Mouse (Mus musculus): ENCODE results near the gene Asxl2. TPM values are rescaled to one million over a fixed set of nuclear protein-coding genes. Genes with fewer than 3 reads are reported as not detected.

The Asxl2 gene
- polyA plus RNA-seq, 1 experiment from 2014 or later, result 20.0 TPM

GRCm38 (mm10) chr12:3429681-3430442, 3.2 kb downstream of the Asxl2 start:
- no peak for ATAC-seq (replicated peaks; ENCODE audit: low FRiP score)
- no peak overlapping the region for H3K4me2 ChIP-seq
- no peak overlapping the region for H3K9ac ChIP-seq
- H3K9me3 ChIP-seq (replicated peaks), result no peaks in the 10 kb centered on the region
- H3K4me1 ChIP-seq, result peaks cover 15% of the 10 kb centered on the region
- WGBS, result 60% methylated on average over 2 of the region's 2 CpGs
- peaks cover 10% of the 10 kb centered on the region; the same call in 1 of the 2 replicates for H3K36me3 ChIP-seq
- no peak overlapping the region for H3K27ac ChIP-seq
- no peak overlapping the region for H3K4me3 ChIP-seq (replicated peaks)
- H3K27me3 ChIP-seq, result no peaks in the 10 kb centered on the region

- no peak for ATAC-seq (replicated peaks; ENCODE audit: low FRiP score)
- Histone ChIP-seq H3K27me3 (no peaks in the 10 kb centered on the region), H3K4me3 (replicated peaks) (no peak overlapping the region), H3K9ac (no peak overlapping the region), H3K4me2 (no peak overlapping the region), H3K4me1 (peaks cover 11% of the 10 kb centered on the region), H3K9me3 (replicated peaks) (no peaks in the 10 kb centered on the region), H3K27ac (no peak overlapping the region), H3K36me3 (peaks cover 10% of the 10 kb centered on the region; the same call in 1 of the 2 replicates)
These were observed 3.7 kb downstream of the Asxl2 start for GRCm38 (mm10) chr12:3430443-3430753.

GRCm38 (mm10) chr12:3430985-3431384, 4.3 kb downstream of the Asxl2 start:
- H3K27me3 ChIP-seq, result no peaks in the 10 kb centered on the region
- H3K4me3 ChIP-seq (replicated peaks), result no peak overlapping the region
- H3K4me1 ChIP-seq, result peaks cover 8% of the 10 kb centered on the region
- no peak overlapping the region for H3K9ac ChIP-seq
- peaks cover 10% of the 10 kb centered on the region; the same call in 1 of the 2 replicates for H3K36me3 ChIP-seq
- no peak for ATAC-seq (replicated peaks; ENCODE audit: low FRiP score)
- no peak overlapping the region for H3K4me2 ChIP-seq
- no peaks in the 10 kb centered on the region for H3K9me3 ChIP-seq (replicated peaks)
- H3K27ac ChIP-seq, result no peak overlapping the region

GRCm38 (mm10) chr12:3433736-3434135, 7.1 kb downstream of the Asxl2 start:
- Histone ChIP-seq H3K4me1 (peaks cover 2% of the 10 kb centered on the region), H3K27ac (no peak overlapping the region), H3K36me3 (peaks cover 14% of the 10 kb centered on the region; the same call in 1 of the 2 replicates), H3K9me3 (replicated peaks) (no peaks in the 10 kb centered on the region), H3K9ac (no peak overlapping the region), H3K4me3 (replicated peaks) (no peak overlapping the region), H3K4me2 (no peak overlapping the region), H3K27me3 (no peaks in the 10 kb centered on the region)
- no peak for ATAC-seq (replicated peaks; ENCODE audit: low FRiP score)
- 50% methylated on average over 1 of the region's 1 CpGs for WGBS

DNA sequence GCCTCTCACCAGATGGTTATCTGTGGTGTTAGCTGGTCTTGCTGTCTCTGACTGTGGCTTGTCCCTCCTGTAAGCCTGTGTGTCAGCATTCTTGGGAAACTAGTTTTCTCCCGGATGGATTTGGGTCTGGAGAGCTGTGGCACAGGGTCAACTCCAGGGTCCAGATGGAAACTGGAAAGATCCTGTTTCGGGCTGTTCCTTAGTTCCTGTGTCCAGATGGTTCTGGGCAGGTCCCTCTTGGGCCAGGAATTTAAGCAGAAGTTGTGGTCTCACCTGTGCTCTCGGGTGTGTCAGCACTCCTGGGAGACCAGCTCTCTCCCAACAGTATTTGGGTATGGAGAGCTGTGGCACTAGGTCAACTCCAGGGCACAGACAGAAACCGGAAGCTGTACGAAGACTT, 9.8 kb downstream of the Asxl2 start:
- ATAC-seq (replicated peaks; ENCODE audit: low FRiP score), result no peak
- Histone ChIP-seq H3K36me3 (peaks cover 14% of the 10 kb centered on the region; the same call in 1 of the 2 replicates), H3K27ac (no peak overlapping the region), H3K9ac (no peak overlapping the region), H3K4me1 (no peaks in the 10 kb centered on the region), H3K27me3 (no peaks in the 10 kb centered on the region), H3K4me3 (replicated peaks) (no peak overlapping the region), H3K9me3 (replicated peaks) (no peaks in the 10 kb centered on the region), H3K4me2 (no peak overlapping the region)
- 92% methylated on average over 5 of the region's 5 CpGs for WGBS

- Histone ChIP-seq H3K4me2 (no peak overlapping the region), H3K27ac (no peak overlapping the region), H3K9ac (no peak overlapping the region), H3K36me3 (peaks cover 14% of the 10 kb centered on the region; the same call in 1 of the 2 replicates), H3K27me3 (no peaks in the 10 kb centered on the region), H3K4me1 (no peaks in the 10 kb centered on the region), H3K9me3 (replicated peaks) (no peaks in the 10 kb centered on the region), H3K4me3 (replicated peaks) (no peak overlapping the region)
- 84% methylated on average over 1 of the region's 1 CpGs for WGBS
- ATAC-seq (replicated peaks; ENCODE audit: low FRiP score), result no peak
These were observed 11.2 kb downstream of the Asxl2 start for GRCm38 (mm10) chr12:3437815-3438214.

GRCm38 (mm10) chr12:3440916-3441315, 14.3 kb downstream of the Asxl2 start:
- Histone ChIP-seq H3K36me3 (peaks cover 20% of the 10 kb centered on the region), H3K4me1 (no peaks in the 10 kb centered on the region), H3K9me3 (replicated peaks) (no peaks in the 10 kb centered on the region), H3K9ac (no peak overlapping the region), H3K4me3 (replicated peaks) (no peak overlapping the region), H3K27ac (no peak overlapping the region), H3K27me3 (no peaks in the 10 kb centered on the region), H3K4me2 (no peak overlapping the region)
- no peak for ATAC-seq (replicated peaks; ENCODE audit: low FRiP score)
- WGBS, result 78% methylated on average over 2 of the region's 2 CpGs

DNA sequence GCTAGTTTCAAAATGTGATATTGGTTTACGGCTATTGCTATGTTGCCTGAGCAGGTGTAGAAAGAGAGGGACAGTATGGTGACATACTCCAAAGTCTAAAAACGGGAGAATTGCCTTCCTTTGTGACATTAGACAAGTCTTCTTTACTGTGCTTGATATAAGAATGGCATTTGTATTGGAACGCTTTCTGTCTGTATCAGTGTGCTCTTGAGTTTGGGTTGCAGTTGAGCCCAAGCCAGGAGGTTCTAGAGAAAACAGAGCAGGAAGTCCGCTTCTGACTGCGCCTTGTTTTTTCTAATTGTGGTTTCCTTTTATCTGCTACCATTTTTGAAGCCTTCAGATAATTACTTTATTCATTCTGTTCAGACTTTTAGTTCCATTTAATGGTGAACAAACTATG, 14.7 kb downstream of the Asxl2 start:
- no peaks in the 10 kb centered on the region for H3K27me3 ChIP-seq
- H3K4me2 ChIP-seq, result no peak overlapping the region
- no peak overlapping the region for H3K9ac ChIP-seq
- no peak overlapping the region for H3K27ac ChIP-seq
- WGBS, result 82% methylated on average over 5 of the region's 5 CpGs
- H3K4me1 ChIP-seq, result no peaks in the 10 kb centered on the region
- no peak for ATAC-seq (replicated peaks; ENCODE audit: low FRiP score)
- H3K36me3 ChIP-seq, result peaks cover 20% of the 10 kb centered on the region
- H3K4me3 ChIP-seq (replicated peaks), result no peak overlapping the region
- no peaks in the 10 kb centered on the region for H3K9me3 ChIP-seq (replicated peaks)

- Histone ChIP-seq H3K9me3 (replicated peaks) (no peaks in the 10 kb centered on the region), H3K27me3 (no peaks in the 10 kb centered on the region), H3K36me3 (peaks cover 59% of the 10 kb centered on the region), H3K4me1 (no peaks in the 10 kb centered on the region), H3K27ac (no peak overlapping the region), H3K4me2 (no peak overlapping the region), H3K4me3 (replicated peaks) (no peak overlapping the region), H3K9ac (no peak overlapping the region)
- WGBS, result 91% methylated on average over 3 of the region's 3 CpGs
- no peak for ATAC-seq (replicated peaks; ENCODE audit: low FRiP score)
These were observed 26.9 kb downstream of the Asxl2 start for GRCm38 (mm10) chr12:3453554-3453953.

DNA sequence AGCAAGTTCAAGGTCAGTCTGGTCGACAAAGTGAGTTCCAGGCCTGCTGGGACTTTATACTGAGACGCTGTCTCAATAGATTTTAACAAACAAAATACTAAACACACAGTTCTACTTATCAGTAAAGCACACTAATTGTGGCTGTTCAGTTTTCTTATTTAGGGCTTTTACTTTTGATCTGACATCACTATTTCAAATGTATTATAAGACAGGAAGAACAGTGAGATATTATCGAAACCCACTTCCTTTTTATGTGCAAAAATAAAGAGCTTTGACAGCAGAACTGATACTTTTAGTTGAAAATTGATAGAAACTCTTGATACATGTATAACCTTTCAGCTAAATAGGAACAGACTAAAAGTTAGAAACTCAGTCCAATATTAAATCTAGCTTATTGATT, 36.4 kb downstream of the Asxl2 start:
- Histone ChIP-seq H3K36me3 (peaks cover 55% of the 10 kb centered on the region), H3K9ac (no peak overlapping the region), H3K4me3 (replicated peaks) (no peak overlapping the region), H3K4me2 (no peak overlapping the region), H3K27ac (no peak overlapping the region), H3K9me3 (replicated peaks) (no peaks in the 10 kb centered on the region), H3K27me3 (no peaks in the 10 kb centered on the region), H3K4me1 (no peaks in the 10 kb centered on the region)
- 89% methylated on average over 3 of the region's 3 CpGs for WGBS
- no peak for ATAC-seq (replicated peaks; ENCODE audit: low FRiP score)

- Histone ChIP-seq H3K9ac (no peak overlapping the region), H3K27ac (no peak overlapping the region), H3K36me3 (peaks cover 78% of the 10 kb centered on the region), H3K4me1 (no peaks in the 10 kb centered on the region), H3K4me2 (no peak overlapping the region), H3K27me3 (no peaks in the 10 kb centered on the region), H3K4me3 (replicated peaks) (no peak overlapping the region), H3K9me3 (replicated peaks) (no peaks in the 10 kb centered on the region)
- 83% methylated on average over 4 of the region's 4 CpGs for WGBS
- ATAC-seq (replicated peaks; ENCODE audit: low FRiP score), result no peak
These were observed 73.0 kb downstream of the Asxl2 start for GRCm38 (mm10) chr12:3499662-3500061.

- H3K9ac ChIP-seq, result no peak overlapping the region
- WGBS, result 87% methylated on average over 6 of the region's 6 CpGs
- H3K4me2 ChIP-seq, result no peak overlapping the region
- peaks cover 76% of the 10 kb centered on the region for H3K36me3 ChIP-seq
- ATAC-seq (replicated peaks; ENCODE audit: low FRiP score), result no peak
- H3K9me3 ChIP-seq (replicated peaks), result no peaks in the 10 kb centered on the region
- H3K27ac ChIP-seq, result no peak overlapping the region
- no peaks in the 10 kb centered on the region for H3K27me3 ChIP-seq
- no peak overlapping the region for H3K4me3 ChIP-seq (replicated peaks)
- H3K4me1 ChIP-seq, result no peaks in the 10 kb centered on the region
These were observed 73.4 kb downstream of the Asxl2 start for GRCm38 (mm10) chr12:3500071-3500470.

All from kidney, embryonic 15.5 days (tissue).